Mouse (Mus musculus) kidney, embryonic 14.5 days (tissue): ENCODE measurements at regions not wholly inside any gene's neighbourhood (a gene's known extent, or its start where the extent isn't known, plus 50 kb on each side); places are given as distances from the start of the nearest gene placed in this dataset.
A peak's percentile ranks its signal among the peaks of the same experiment; 100 is the strongest.

Experiments used
- ATAC-seq: fragments of 200-750 bp; cut with Nextera tagmentation; 2 replicates; pipeline ENCODE4 v1.8.0; 2017; ENCODE audit warnings: moderate number of reproducible peaks, mild to moderate bottlenecking, moderate TSS enrichment, moderate library complexity; ENCODE audit not compliant: low FRiP score, low TSS enrichment
- H3K27ac ChIP-seq: fragments of 300-500 bp; sonication (generic); 2 replicates; pipeline ENCODE4 v1.5.1; 2014; ENCODE audit warnings: low read depth, mild to moderate bottlenecking, low read length, moderate library complexity, mixed read lengths
- H3K27me3 ChIP-seq: fragments of 300-500 bp; sonication (generic); 2 replicates; pipeline ENCODE4 v1.6.1; 2014; ENCODE audit warnings: mild to moderate bottlenecking, low read length; ENCODE audit not compliant: control insufficient read depth, insufficient read depth
- H3K36me3 ChIP-seq: fragments of 300-500 bp; sonication (generic); 2 replicates; pipeline ENCODE4 v1.6.1; 2014; ENCODE audit warnings: low read length, mixed read lengths; ENCODE audit not compliant: control insufficient read depth, insufficient read depth
- H3K4me1 ChIP-seq: fragments of 300-500 bp; sonication (generic); 2 replicates; pipeline ENCODE4 v1.6.1; 2014; ENCODE audit warnings: low read length, mixed read lengths; ENCODE audit not compliant: control insufficient read depth, insufficient read depth
- H3K4me2 ChIP-seq: fragments of 300-500 bp; sonication (generic); replicated peaks from 2 replicates; pipeline ENCODE4 v1.6.1; 2014; ENCODE audit warnings: low read depth, mild to moderate bottlenecking, low read length
- H3K4me3 ChIP-seq: fragments of 300-500 bp; sonication (generic); 2 replicates; pipeline ENCODE4 v1.5.1; 2014; ENCODE audit warnings: mild to moderate bottlenecking, low read length
- H3K9ac ChIP-seq: fragments of 300-500 bp; sonication (generic); 2 replicates; pipeline ENCODE4 v1.6.1; 2014; ENCODE audit warnings: low read depth, mild to moderate bottlenecking, low read length, moderate library complexity
- H3K9me3 ChIP-seq: fragments of 300-500 bp; sonication (generic); 2 replicates; pipeline ENCODE4 v1.6.1; 2016; ENCODE audit warnings: low read length; ENCODE audit not compliant: control insufficient read depth
- WGBS: fragments of 180-500 bp; shearing (Covaris S2); extraction: QIAGEN DNeasy Blood & Tissue Kit; methylation state at CpG from one replicate; pipeline ENCODE4 v1.1.7; 2014; 5-methylcytosine and 5-hydroxymethylcytosine counted together

GRCm38 (mm10) chr4:124241600-124241999, 323.8 kb upstream of the 4930535I16Rik start:
- ATAC-seq: no peak
- Histone ChIP-seq H3K27me3 (no peaks in the 10 kb centered on the region), H3K4me3 (no peak overlapping the region), H3K9me3 (no peaks in the 10 kb centered on the region), H3K9ac (no peak overlapping the region), H3K27ac (no peak overlapping the region), H3K4me2 (no peak overlapping the region), H3K36me3 (no peaks in the 10 kb centered on the region), H3K4me1 (no peaks in the 10 kb centered on the region; the same call in 1 of the 2 replicates)
- 19% methylated on average over 13 of the region's 13 CpGs for WGBS

GRCm38 (mm10) chr4:124236476-124236875, 318.7 kb upstream of the 4930535I16Rik start:
- WGBS: 52% methylated on average over 16 of the region's 16 CpGs
- no peak overlapping the region for H3K4me3 ChIP-seq
- peaks cover 6% of the 10 kb centered on the region; the same call in 1 of the 2 replicates for H3K27me3 ChIP-seq
- H3K9ac ChIP-seq: no peak overlapping the region
- H3K9me3 ChIP-seq: no peaks in the 10 kb centered on the region
- H3K36me3 ChIP-seq: no peaks in the 10 kb centered on the region
- H3K4me1 ChIP-seq: no peaks in the 10 kb centered on the region
- no peak overlapping the region for H3K27ac ChIP-seq
- ATAC-seq: no peak
- no peak overlapping the region for H3K4me2 ChIP-seq

- peak; percentile 66; the same call in 1 of the 2 replicates for ATAC-seq
- H3K4me2 ChIP-seq: no peak overlapping the region
Measured at GRCm38 (mm10) chr4:124228537-124228936, 310.7 kb upstream of the 4930535I16Rik start.

GRCm38 (mm10) chr4:124223646-124224500, 306.1 kb upstream of the 4930535I16Rik start:
- no peak overlapping the region for H3K9ac ChIP-seq
- ATAC-seq: no peak
- H3K27ac ChIP-seq: no peak overlapping the region
- no peaks in the 10 kb centered on the region for H3K9me3 ChIP-seq
- no peaks in the 10 kb centered on the region for H3K4me1 ChIP-seq
- H3K4me3 ChIP-seq: no peak overlapping the region
- H3K36me3 ChIP-seq: no peaks in the 10 kb centered on the region
- peaks cover 10% of the 10 kb centered on the region for H3K27me3 ChIP-seq
- WGBS: 34% methylated on average over 15 of the region's 15 CpGs
- no peak overlapping the region for H3K4me2 ChIP-seq

More at GRCm38 (mm10) chr4:124228537-124228936, 310.7 kb upstream of the 4930535I16Rik start:
- H3K36me3 ChIP-seq: no peaks in the 10 kb centered on the region
- no peak overlapping the region for H3K27ac ChIP-seq
- H3K9me3 ChIP-seq: no peaks in the 10 kb centered on the region
- H3K4me1 ChIP-seq: no peaks in the 10 kb centered on the region
- 10% methylated on average over 17 of the region's 17 CpGs for WGBS
- H3K9ac ChIP-seq: no peak overlapping the region
- peaks cover 7% of the 10 kb centered on the region; the same call in 1 of the 2 replicates for H3K27me3 ChIP-seq
- no peak overlapping the region for H3K4me3 ChIP-seq

GRCm38 (mm10) chr4:124221736-124222135, 303.9 kb upstream of the 4930535I16Rik start:
- no peak overlapping the region for H3K4me3 ChIP-seq
- H3K9me3 ChIP-seq: no peaks in the 10 kb centered on the region
- peaks cover 3% of the 10 kb centered on the region; the same call in 1 of the 2 replicates for H3K4me1 ChIP-seq
- H3K9ac ChIP-seq: no peak overlapping the region
- no peak for ATAC-seq
- no peak overlapping the region for H3K4me2 ChIP-seq
- WGBS: 83% methylated on average over 4 of the region's 4 CpGs
- no peak overlapping the region for H3K27ac ChIP-seq
- no peaks in the 10 kb centered on the region for H3K36me3 ChIP-seq
- peaks cover 9% of the 10 kb centered on the region for H3K27me3 ChIP-seq

GRCm38 (mm10) chr4:124217206-124217605, 299.4 kb upstream of the 4930535I16Rik start:
- H3K27ac ChIP-seq: no peak overlapping the region
- H3K27me3 ChIP-seq: peaks cover 5% of the 10 kb centered on the region; the same call in 1 of the 2 replicates
- H3K4me2 ChIP-seq: no peak overlapping the region
- 48% methylated on average over 10 of the region's 10 CpGs for WGBS
- H3K4me3 ChIP-seq: no peak overlapping the region
- no peaks in the 10 kb centered on the region for H3K36me3 ChIP-seq
- H3K9ac ChIP-seq: no peak overlapping the region
- H3K9me3 ChIP-seq: no peaks in the 10 kb centered on the region
- peaks cover 3% of the 10 kb centered on the region; the same call in 1 of the 2 replicates for H3K4me1 ChIP-seq
- ATAC-seq: no peak

GRCm38 (mm10) chr4:124216351-124216750, 298.5 kb upstream of the 4930535I16Rik start:
- Histone ChIP-seq H3K9me3 (no peaks in the 10 kb centered on the region), H3K4me2 (no peak overlapping the region), H3K36me3 (no peaks in the 10 kb centered on the region), H3K4me3 (no peak overlapping the region), H3K27ac (no peak overlapping the region), H3K27me3 (peaks cover 4% of the 10 kb centered on the region; the same call in 1 of the 2 replicates), H3K9ac (no peak overlapping the region), H3K4me1 (peaks cover 3% of the 10 kb centered on the region; the same call in 1 of the 2 replicates)
- ATAC-seq: no peak
- 53% methylated on average over 5 of the region's 5 CpGs for WGBS

GRCm38 (mm10) chr4:124215077-124215476, 297.3 kb upstream of the 4930535I16Rik start:
- H3K36me3 ChIP-seq: no peaks in the 10 kb centered on the region
- WGBS: 84% methylated on average over 7 of the region's 7 CpGs
- no peaks in the 10 kb centered on the region for H3K9me3 ChIP-seq
- no peak overlapping the region for H3K4me3 ChIP-seq
- no peak overlapping the region for H3K27ac ChIP-seq
- ATAC-seq: no peak
- H3K4me1 ChIP-seq: peaks cover 3% of the 10 kb centered on the region; the same call in 1 of the 2 replicates
- H3K4me2 ChIP-seq: no peak overlapping the region
- no peak overlapping the region for H3K9ac ChIP-seq
- H3K27me3 ChIP-seq: no peaks in the 10 kb centered on the region

GRCm38 (mm10) chr4:124210103-124210502, 292.3 kb upstream of the 4930535I16Rik start:
- 54% methylated on average over 9 of the region's 9 CpGs for WGBS

More at GRCm38 (mm10) chr4:124210103-124210502, 292.3 kb upstream of the 4930535I16Rik start:
- Histone ChIP-seq H3K4me2 (no peak overlapping the region), H3K36me3 (no peaks in the 10 kb centered on the region), H3K27ac (no peak overlapping the region), H3K4me1 (no peaks in the 10 kb centered on the region), H3K4me3 (no peak overlapping the region), H3K27me3 (no peaks in the 10 kb centered on the region), H3K9me3 (no peaks in the 10 kb centered on the region), H3K9ac (no peak overlapping the region)
- no peak for ATAC-seq
